Mouse (Mus musculus): ENCODE measurements at regions not wholly inside any gene's neighbourhood (a gene's known extent, or its start where the extent isn't known, plus 50 kb on each side); places are given as distances from the start of the nearest gene placed in this dataset.
"Not testable (repeated sequence)": the region's sequence is repeated elsewhere in the genome, so short reads cannot be mapped to it uniquely, and the experiment has no call there.

- H3K79me2 ChIP-seq (ENCODE audit: control insufficient read depth, insufficient read depth, low read length, poor library complexity): no peaks in the 10 kb centered on the region
- H3K36me3 ChIP-seq (ENCODE audit: control insufficient read depth in 1 of 2, insufficient read depth in 2 of 2, low read length in 2 of 2): no peaks in the 10 kb centered on the region
- TF ChIP-seq MAX (IDR thresholded peaks at IDR 0.05; ENCODE audit: low read length): no peak
- TF ChIP-seq POLR2AphosphoS2 (IDR thresholded peaks at IDR 0.05; ENCODE audit: low read length): no peak
- TF ChIP-seq NRF1 (IDR thresholded peaks at IDR 0.05; ENCODE audit: insufficient read depth, low read depth, low read length, poor library complexity, severe bottlenecking): no peak
- no peak for TF ChIP-seq CTCF (IDR thresholded peaks at IDR 0.05 in 2 of 3, conservative IDR thresholded peaks at IDR 0.05 in 1 of 3; ENCODE audit: control insufficient read depth in 1 of 3, insufficient read depth in 1 of 3, low read depth in 2 of 3, low read length in 3 of 3, poor library complexity in 1 of 3, severe bottlenecking in 1 of 3)
- TF ChIP-seq MAFK (IDR thresholded peaks at IDR 0.05; ENCODE audit: borderline replicate concordance, low read depth, low read length): no peak
- TF ChIP-seq CHD1 (IDR thresholded peaks at IDR 0.05; ENCODE audit: low read depth, low read length): no peak
- no peak for TF ChIP-seq SMC3 (IDR thresholded peaks at IDR 0.05; ENCODE audit: low read depth, low read length)
- no peak for TF ChIP-seq CHD2 (IDR thresholded peaks at IDR 0.05; ENCODE audit: low read length)
- TF ChIP-seq ZMIZ1 (IDR thresholded peaks at IDR 0.05; ENCODE audit: low read depth, low read length): no peak
- TF ChIP-seq TBP (IDR thresholded peaks at IDR 0.05; ENCODE audit: low read depth, low read length): no peak
- TF ChIP-seq RCOR1 (IDR thresholded peaks at IDR 0.05; ENCODE audit: low read depth, low read length): no peak
- no peak for DNase-seq (ENCODE audit: low read depth, low spot score)
- no peak overlapping the region for H3K9ac ChIP-seq (ENCODE audit: control insufficient read depth, low read depth, low read length, poor library complexity, severe bottlenecking)
- no peaks in the 10 kb centered on the region for H3K27me3 ChIP-seq (ENCODE audit: control insufficient read depth in 1 of 2, insufficient read depth in 2 of 2, low read length in 2 of 2)
- H3K4me3 ChIP-seq (ENCODE audit: control insufficient read depth in 1 of 2, insufficient read depth in 1 of 2, low read depth in 2 of 2, low read length in 2 of 2): no peak overlapping the region
- H3K27ac ChIP-seq (ENCODE audit: control insufficient read depth, low read depth, low read length): no peak overlapping the region
- H3K9me3 ChIP-seq (replicated peaks; ENCODE audit: insufficient read depth, low read length): no peaks in the 10 kb centered on the region
- H3K4me1 ChIP-seq (ENCODE audit: control insufficient read depth in 1 of 2, insufficient read depth in 2 of 2, low read length in 2 of 2): no peaks in the 10 kb centered on the region
Measured at GRCm38 (mm10) chr13:5675668-5676067, 185.6 kb upstream of the Klf6 start.

- no peak overlapping the region for H3K27ac ChIP-seq (ENCODE audit: control insufficient read depth, low read depth, low read length)
Measured at GRCm38 (mm10) chr13:5690124-5690523, 171.2 kb upstream of the Klf6 start.

GRCm38 (mm10) chr13:5690680-5691079, 170.6 kb upstream of the Klf6 start:
- not testable (repeated sequence) for H3K4me3 ChIP-seq (ENCODE audit: control insufficient read depth in 1 of 2, insufficient read depth in 1 of 2, low read depth in 2 of 2, low read length in 2 of 2); H3K9ac ChIP-seq (ENCODE audit: control insufficient read depth, low read depth, low read length, poor library complexity, severe bottlenecking); H3K36me3 ChIP-seq (ENCODE audit: control insufficient read depth in 1 of 2, insufficient read depth in 2 of 2, low read length in 2 of 2); DNase-seq (ENCODE audit: low read depth, low spot score); H3K9me3 ChIP-seq (replicated peaks; ENCODE audit: insufficient read depth, low read length); H3K79me2 ChIP-seq (ENCODE audit: control insufficient read depth, insufficient read depth, low read length, poor library complexity); H3K27me3 ChIP-seq (ENCODE audit: control insufficient read depth in 1 of 2, insufficient read depth in 2 of 2, low read length in 2 of 2); H3K27ac ChIP-seq (ENCODE audit: control insufficient read depth, low read depth, low read length); H3K4me1 ChIP-seq (ENCODE audit: control insufficient read depth in 1 of 2, insufficient read depth in 2 of 2, low read length in 2 of 2)

More at GRCm38 (mm10) chr13:5690124-5690523, 171.2 kb upstream of the Klf6 start:
- no peak overlapping the region for H3K4me3 ChIP-seq (ENCODE audit: control insufficient read depth in 1 of 2, insufficient read depth in 1 of 2, low read depth in 2 of 2, low read length in 2 of 2)
- TF ChIP-seq HCFC1 (IDR thresholded peaks at IDR 0.05; ENCODE audit: low read depth, low read length) (no peak), KAT2A (conservative IDR thresholded peaks at IDR 0.05; ENCODE audit: low read depth, low read length) (no peak), MXI1 (IDR thresholded peaks at IDR 0.05; ENCODE audit: low read depth, low read length) (no peak), E2F4 (IDR thresholded peaks at IDR 0.05; ENCODE audit: borderline replicate concordance, low read depth, low read length) (no peak), POLR2A (IDR thresholded peaks at IDR 0.05; ENCODE audit: control insufficient read depth in 1 of 2, insufficient read depth in 1 of 2, low read depth in 1 of 2, low read length in 2 of 2, poor library complexity in 1 of 2) (no peak), TAL1 (IDR thresholded peaks at IDR 0.05; ENCODE audit: low read length) (no peak), TBP (IDR thresholded peaks at IDR 0.05; ENCODE audit: low read depth, low read length) (no peak), JUND (IDR thresholded peaks at IDR 0.05; ENCODE audit: low read depth, low read length) (no peak), CHD1 (IDR thresholded peaks at IDR 0.05; ENCODE audit: low read depth, low read length) (no peak), ZC3H11A (IDR thresholded peaks at IDR 0.05; ENCODE audit: low read depth, low read length) (no peak)
- H3K9me3 ChIP-seq (replicated peaks; ENCODE audit: insufficient read depth, low read length): no peaks in the 10 kb centered on the region
- H3K79me2 ChIP-seq (ENCODE audit: control insufficient read depth, insufficient read depth, low read length, poor library complexity): no peaks in the 10 kb centered on the region
- no peaks in the 10 kb centered on the region for H3K36me3 ChIP-seq (ENCODE audit: control insufficient read depth in 1 of 2, insufficient read depth in 2 of 2, low read length in 2 of 2)
- no peak overlapping the region for H3K9ac ChIP-seq (ENCODE audit: control insufficient read depth, low read depth, low read length, poor library complexity, severe bottlenecking)
- H3K27me3 ChIP-seq (ENCODE audit: control insufficient read depth in 1 of 2, insufficient read depth in 2 of 2, low read length in 2 of 2): no peaks in the 10 kb centered on the region
- no peak for DNase-seq (ENCODE audit: low read depth, low spot score)
- no peaks in the 10 kb centered on the region for H3K4me1 ChIP-seq (ENCODE audit: control insufficient read depth in 1 of 2, insufficient read depth in 2 of 2, low read length in 2 of 2)

All from MEL (cell line).